In genomic region chr6:148571651-148572050, GRCm38 (mm10) we compare ENCODE assay signal across 15 mouse cellular contexts.
DNase-seq lines count a peak whose midpoint lies in the region; ATAC-seq and TF ChIP-seq lines count a peak whose summit lies in the region.
"Had no signal": no experiment of that assay in that cellular context is flagged by ENCODE, and none has a peak within 500 bp of the region (broad histone marks: within the 10 kb centered on the region; RNA-seq: fewer than 3 reads in every experiment).

No protein-coding gene starts in this region.

- no peak for TF ChIP-seq CTCF in hindbrain, postnatal 0 days (IDR thresholded peaks at IDR 0.05; ENCODE audit: low read depth)

- DNase-seq in hindbrain, postnatal 0 days (ENCODE audit: low spot score) = peak; percentile 30
- no peak for DNase-seq in hindbrain, embryonic 11.5 days (ENCODE audit: low spot score)
- DNase-seq in brain, embryonic 18.5 days (ENCODE audit: low read depth, low spot score) = peak; percentile 78
- DNase-seq in layer of hippocampus, adult 8-10 months (ENCODE audit: low spot score in 2 of 2) = peak; percentile 59 to 60
- DNase-seq in right cerebral cortex, adult 2 months (ENCODE audit: low spot score in 2 of 2) = peak; percentile 29 to 38
- DNase-seq in yolk sac, embryonic 10.5 days (ENCODE audit: low spot score) = no peak
- DNase-seq: cerebellum, adult 9-10 months; kidney, postnatal 25 days; midbrain, embryonic 14.5 days; thymus, adult 18-20 months had no signal

- no peak for ATAC-seq in hindbrain, postnatal 0 days
- ATAC-seq in hindbrain, embryonic 11.5 days (ENCODE audit: low FRiP score) = no peak
- no peak for ATAC-seq in midbrain, embryonic 13.5 days

- no peak overlapping the region for H3K9ac ChIP-seq in hindbrain, postnatal 0 days (replicated peaks; ENCODE audit: low read length)
- no peak overlapping the region for H3K9ac ChIP-seq in hindbrain, embryonic 11.5 days (ENCODE audit: low read depth, low read length)
- no peak overlapping the region for H3K9ac ChIP-seq in midbrain, embryonic 13.5 days (replicated peaks)
- H3K9ac ChIP-seq: embryonic facial prominence, embryonic 12.5 days; limb, embryonic 13.5 days; lung, embryonic 15.5 days had no signal

- no peaks in the 10 kb centered on the region for H3K36me3 ChIP-seq in hindbrain, postnatal 0 days (ENCODE audit: insufficient read depth, low read length)
- no peaks in the 10 kb centered on the region for H3K36me3 ChIP-seq in hindbrain, embryonic 11.5 days (ENCODE audit: control insufficient read depth, insufficient read depth, low read length)
- no peaks in the 10 kb centered on the region for H3K36me3 ChIP-seq in midbrain, embryonic 13.5 days
- H3K36me3 ChIP-seq: embryonic facial prominence, embryonic 12.5 days; G1E; limb, embryonic 13.5 days; lung, embryonic 15.5 days had no signal

- no peak overlapping the region for H3K27ac ChIP-seq in hindbrain, postnatal 0 days
- H3K27ac ChIP-seq in hindbrain, embryonic 11.5 days (ENCODE audit: low read depth, low read length) = no peak overlapping the region
- H3K27ac ChIP-seq in midbrain, embryonic 13.5 days = no peak overlapping the region
- H3K27ac ChIP-seq: embryonic facial prominence, embryonic 12.5 days; limb, embryonic 13.5 days; lung, embryonic 15.5 days had no signal

- H3K9me3 ChIP-seq in hindbrain, postnatal 0 days (ENCODE audit: low read length) = no peaks in the 10 kb centered on the region
- no peaks in the 10 kb centered on the region for H3K9me3 ChIP-seq in hindbrain, embryonic 11.5 days (ENCODE audit: control insufficient read depth, low read length)
- no peaks in the 10 kb centered on the region for H3K9me3 ChIP-seq in midbrain, embryonic 13.5 days
- H3K9me3 ChIP-seq: embryonic facial prominence, embryonic 12.5 days; G1E; limb, embryonic 13.5 days; lung, embryonic 15.5 days had no signal

- H3K4me2 ChIP-seq in hindbrain, postnatal 0 days (ENCODE audit: low read depth, low read length) = no peak overlapping the region
- no peak overlapping the region for H3K4me2 ChIP-seq in hindbrain, embryonic 11.5 days (replicated peaks; ENCODE audit: low read depth, low read length)
- no peak overlapping the region for H3K4me2 ChIP-seq in midbrain, embryonic 13.5 days (replicated peaks)
- H3K4me2 ChIP-seq: embryonic facial prominence, embryonic 12.5 days; limb, embryonic 13.5 days; lung, embryonic 15.5 days had no signal

- H3K27me3 ChIP-seq in hindbrain, postnatal 0 days (ENCODE audit: insufficient read depth, low read length) = no peaks in the 10 kb centered on the region
- H3K27me3 ChIP-seq in hindbrain, embryonic 11.5 days (ENCODE audit: control insufficient read depth, insufficient read depth, low read length) = no peaks in the 10 kb centered on the region
- H3K27me3 ChIP-seq in midbrain, embryonic 13.5 days = no peaks in the 10 kb centered on the region
- H3K27me3 ChIP-seq: embryonic facial prominence, embryonic 12.5 days; limb, embryonic 13.5 days; lung, embryonic 15.5 days had no signal

- H3K4me3 ChIP-seq in hindbrain, postnatal 0 days (ENCODE audit: low read length) = no peak overlapping the region
- no peak overlapping the region for H3K4me3 ChIP-seq in hindbrain, embryonic 11.5 days (ENCODE audit: low read depth, low read length)
- H3K4me3 ChIP-seq in midbrain, embryonic 13.5 days (replicated peaks) = no peak overlapping the region
- H3K4me3 ChIP-seq: embryonic facial prominence, embryonic 12.5 days; limb, embryonic 13.5 days; lung, embryonic 15.5 days had no signal

- H3K4me1 ChIP-seq in hindbrain, postnatal 0 days (ENCODE audit: insufficient read depth, low read length) = no peaks in the 10 kb centered on the region
- no peaks in the 10 kb centered on the region for H3K4me1 ChIP-seq in hindbrain, embryonic 11.5 days (replicated peaks; ENCODE audit: control insufficient read depth, insufficient read depth, low read length)
- H3K4me1 ChIP-seq in midbrain, embryonic 13.5 days (replicated peaks) = 0 out of 2 replicates have a peak, but pooled peaks cover 8% of the 10 kb centered on the region
- H3K4me1 ChIP-seq: embryonic facial prominence, embryonic 12.5 days; limb, embryonic 13.5 days; lung, embryonic 15.5 days had no signal

- WGBS in hindbrain, postnatal 0 days = 43% methylated on average over 3 of the region's 3 CpGs
- 85% methylated on average over 3 of the region's 3 CpGs for WGBS in hindbrain, embryonic 11.5 days
- 80% methylated on average over 3 of the region's 3 CpGs for WGBS in midbrain, embryonic 13.5 days

Comparison
In these comparisons a context has a peak if more than half of its experiments do, and no peak if none do; other contexts are left out.
1. DNase-seq: peak in hindbrain, postnatal 0 days (single experiment), brain, embryonic 18.5 days (single experiment), layer of hippocampus, adult 8-10 months (2 of 2) and right cerebral cortex, adult 2 months (2 of 2); none in hindbrain, embryonic 11.5 days (single experiment) and yolk sac, embryonic 10.5 days (single experiment).